Mouse (Mus musculus) lung, adult 18-20 months (tissue): ENCODE measurements around the gene Olfr1396.
"Not testable (repeated sequence)": the region's sequence is repeated elsewhere in the genome, so short reads cannot be mapped to it uniquely, and the experiment has no call there.

Source experiments
- DNase-seq, 2 experiments: peaks; one replicate each; pipeline ENCODE4 v3.0.0; 2022; ENCODE audit warnings: mixed read lengths in 2 of 2

Gene Olfr1396

DNA sequence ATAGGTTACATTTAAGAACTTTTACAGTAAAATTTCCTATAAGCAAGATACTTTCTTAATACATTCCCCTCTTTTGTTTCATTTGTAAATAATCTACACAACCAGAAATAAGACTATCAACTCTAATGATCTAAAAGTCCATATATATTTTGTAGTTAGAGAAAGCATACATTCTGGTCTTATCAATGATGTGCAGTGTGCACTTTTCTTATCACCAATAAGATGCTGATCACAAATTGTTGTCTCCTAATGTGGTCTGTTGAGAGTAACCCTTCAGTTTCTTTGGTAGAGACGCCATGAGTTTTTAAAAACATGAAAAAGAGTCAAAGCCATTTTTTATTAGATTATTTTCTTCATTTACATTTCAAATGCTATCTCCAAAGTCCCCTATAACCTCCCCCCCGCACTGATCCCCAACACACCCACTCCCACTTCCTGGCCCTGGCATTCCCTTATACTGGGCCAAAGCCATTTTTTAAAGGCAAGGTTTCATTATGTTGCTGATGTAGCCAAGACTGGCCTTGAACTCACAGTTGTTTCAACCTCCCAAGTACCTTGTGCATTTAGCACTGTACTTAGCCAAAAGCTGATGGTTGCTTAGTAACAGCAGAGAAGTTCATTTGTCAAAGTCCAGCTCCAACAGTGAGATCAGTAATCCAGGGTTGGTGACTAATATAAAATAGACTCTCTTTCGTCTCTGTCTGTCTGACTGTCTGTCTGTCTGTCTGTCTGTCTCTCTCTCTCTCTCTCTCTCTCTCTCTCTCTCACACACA lies 24.8 kb downstream of the Olfr1396 start:
- no peak for DNase-seq

DNA sequence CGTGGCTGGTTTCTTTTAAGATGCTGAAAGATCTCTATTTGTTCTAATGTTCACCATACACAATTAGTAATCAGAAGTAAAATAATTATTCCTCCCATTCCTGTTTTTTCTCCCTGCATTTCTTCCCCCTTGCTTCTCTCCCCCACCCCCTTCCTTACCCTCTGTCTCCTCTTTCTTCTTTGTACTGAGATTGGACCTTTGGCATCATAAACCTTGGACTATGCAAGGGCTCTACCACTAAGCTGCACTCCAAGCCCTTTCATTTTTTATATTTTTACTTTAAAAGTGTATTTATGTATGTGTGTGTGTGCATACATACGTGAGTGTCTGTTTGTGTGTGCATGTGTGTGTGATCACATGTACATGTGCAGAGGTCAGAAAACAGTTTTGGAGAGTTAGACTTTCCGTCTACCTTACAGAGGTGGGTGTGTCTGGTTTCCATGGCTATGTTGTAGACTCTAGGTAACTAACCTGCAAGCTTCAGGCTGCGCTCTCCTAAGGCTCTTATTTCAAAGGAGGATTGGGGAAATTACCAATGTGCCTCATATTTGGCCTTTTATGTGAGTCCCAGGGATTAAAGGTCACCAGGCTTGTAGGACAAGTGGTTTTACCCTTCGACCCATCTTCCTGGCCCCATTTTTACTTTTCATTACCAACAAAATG lies 25.6 kb downstream of the Olfr1396 start:
- no peak for DNase-seq

DNA sequence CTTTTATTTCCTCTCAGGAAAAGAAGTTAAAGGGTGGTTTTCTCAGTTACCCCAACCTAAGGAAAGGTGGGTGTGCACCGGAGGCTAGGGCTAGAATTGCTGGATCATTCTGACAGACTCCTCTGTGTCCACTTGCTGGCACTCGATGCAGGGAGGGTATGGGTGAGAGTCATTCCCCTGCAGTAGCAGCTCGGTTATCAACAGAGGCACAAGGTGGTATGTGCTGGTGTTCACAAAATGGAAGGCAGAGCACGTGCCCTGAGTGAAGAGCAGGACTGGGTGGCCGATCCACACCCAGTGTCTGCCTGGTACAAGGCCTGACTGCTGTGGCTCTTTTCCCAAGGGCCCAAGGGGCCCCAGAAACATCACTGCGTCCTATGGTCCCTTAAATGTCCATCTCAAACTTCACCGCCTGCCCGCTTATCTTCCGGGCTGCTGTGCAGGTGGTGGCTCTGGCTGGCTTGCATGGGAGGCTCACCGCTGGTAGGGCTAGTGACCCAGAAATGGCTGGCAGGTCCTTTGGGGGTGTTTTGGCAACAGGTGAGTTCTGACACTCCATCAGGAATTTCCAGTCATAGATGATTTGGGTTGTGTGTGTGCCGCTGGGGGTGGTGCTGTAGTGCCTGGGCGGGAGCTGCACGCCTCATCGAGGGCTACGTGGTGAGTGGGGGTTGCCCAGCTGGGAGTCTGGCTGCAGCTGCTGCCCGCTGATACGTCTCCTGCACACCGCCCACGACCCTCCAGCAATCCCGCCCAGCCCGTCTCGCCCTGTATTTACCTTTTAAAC lies 26.7 kb downstream of the Olfr1396 start:
- DNase-seq, result peak; percentile 63 to 66

DNA sequence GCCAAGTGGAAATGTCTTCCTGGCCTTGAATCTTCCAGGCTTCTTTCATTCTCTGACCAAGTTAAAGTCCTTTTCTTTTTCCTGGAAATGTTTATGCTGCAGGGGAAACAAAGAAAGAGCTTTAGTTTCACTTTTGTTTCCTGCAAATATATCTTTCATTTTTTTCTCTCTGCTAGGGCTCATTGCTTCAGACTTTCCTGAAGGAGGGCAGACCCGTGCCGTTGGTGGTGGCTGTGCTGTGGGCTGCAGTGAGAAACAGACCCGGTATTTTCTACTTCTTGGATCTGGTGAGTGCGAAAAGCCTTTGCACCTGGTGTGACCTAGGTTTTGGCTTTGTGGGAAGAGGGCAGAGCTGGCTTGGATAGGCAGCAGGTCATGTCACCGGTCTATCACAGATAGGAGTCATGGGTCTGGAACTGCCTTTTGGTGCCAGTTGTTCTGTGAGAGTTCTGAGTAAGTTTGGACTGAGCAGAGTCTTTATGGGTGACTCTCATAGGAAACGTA lies 27.8 kb downstream of the Olfr1396 start:
- peak in 1 of 2 experiments; percentile 15 for DNase-seq

- DNase-seq, result peak in 1 of 2 experiments; percentile 40
Observed at GRCm38 (mm10) chr11:49084875-49085274, 29.8 kb downstream of the Olfr1396 start.

DNA sequence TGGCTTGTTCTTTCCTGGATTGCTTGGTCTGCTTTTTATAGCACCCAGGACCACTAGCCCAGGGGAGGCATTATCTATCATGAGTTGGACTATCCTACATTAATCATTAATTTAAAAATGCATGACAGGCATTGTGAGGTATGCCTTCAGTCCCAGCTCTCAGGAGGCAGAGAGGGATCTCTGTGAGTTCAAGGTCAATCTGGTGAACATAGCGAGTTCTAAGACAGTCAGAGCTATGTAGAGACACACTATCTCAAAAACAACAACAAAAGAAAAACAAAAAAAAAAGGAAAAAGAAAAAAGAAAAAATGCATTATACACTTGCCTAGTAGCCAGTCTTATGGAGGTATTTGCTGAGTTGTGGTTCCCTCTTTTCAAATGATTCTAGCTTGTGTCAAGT lies 30.3 kb downstream of the Olfr1396 start:
- no peak for DNase-seq

DNA sequence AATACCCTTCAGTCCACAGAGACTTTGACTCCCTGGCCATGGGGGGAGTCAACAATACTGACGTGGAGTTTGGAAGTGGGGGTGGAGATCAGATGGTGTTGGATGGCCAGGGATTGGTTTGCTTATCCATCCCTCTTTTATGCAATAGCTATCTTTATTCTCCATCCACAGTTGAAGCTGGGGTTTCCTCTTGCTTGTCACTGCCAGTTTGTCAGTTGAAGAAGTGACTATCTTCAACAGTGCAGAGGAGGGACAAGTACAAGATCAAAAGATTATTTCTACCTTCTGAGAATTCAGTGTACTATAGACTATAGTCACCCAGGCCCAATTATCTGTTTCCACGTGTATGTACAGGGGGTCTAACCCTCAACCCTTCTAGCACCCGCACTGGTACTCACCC lies 30.9 kb downstream of the Olfr1396 start:
- no peak for DNase-seq

DNA sequence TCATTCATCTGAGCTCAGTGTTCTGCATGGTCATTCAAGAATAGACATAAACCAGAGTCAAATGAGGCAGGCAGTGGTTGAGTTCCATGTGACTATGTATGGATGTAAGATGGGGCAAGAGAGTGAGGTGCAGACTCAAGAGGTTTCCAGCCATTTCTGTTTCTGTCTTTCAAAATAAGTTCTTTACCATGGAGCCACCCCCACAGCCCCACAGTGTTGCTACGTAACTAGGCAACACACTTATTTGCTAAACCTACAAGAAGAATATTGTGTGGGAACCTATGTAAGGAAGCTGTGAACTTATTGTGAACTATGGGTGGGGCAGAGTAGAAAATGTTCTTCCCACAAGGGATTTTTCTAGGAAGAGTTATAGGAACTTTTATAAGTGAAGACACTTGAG lies 31.5 kb downstream of the Olfr1396 start:
- DNase-seq, result peak; percentile 20 to 51

GRCm38 (mm10) chr11:49081886-49082285 lies 32.8 kb downstream of the Olfr1396 start:
- no peak for DNase-seq

- DNase-seq, result no peak
Observed at GRCm38 (mm10) chr11:49081356-49081755, 33.3 kb downstream of the Olfr1396 start.

- no peak for DNase-seq
Observed at GRCm38 (mm10) chr11:49080636-49081035, 34.0 kb downstream of the Olfr1396 start.

DNA sequence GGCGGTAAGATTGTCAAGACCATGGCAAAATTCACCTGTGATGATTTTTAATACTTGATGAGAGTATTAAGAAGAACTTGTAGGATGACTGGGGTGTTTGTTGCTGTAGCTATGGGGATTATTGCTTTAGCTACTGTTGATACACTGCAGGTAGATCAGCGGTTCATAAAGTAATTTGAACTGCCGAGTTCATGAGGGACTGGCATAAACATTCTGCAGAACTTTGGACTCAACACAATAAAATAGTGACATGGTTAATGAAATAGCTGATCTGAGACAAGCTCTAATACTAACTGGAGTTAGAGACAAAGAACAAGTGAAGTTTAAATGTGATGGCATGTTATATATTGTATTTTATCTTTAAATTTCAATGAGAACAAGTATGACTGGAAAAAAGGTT lies 36.0 kb downstream of the Olfr1396 start:
- no peak for DNase-seq

DNA sequence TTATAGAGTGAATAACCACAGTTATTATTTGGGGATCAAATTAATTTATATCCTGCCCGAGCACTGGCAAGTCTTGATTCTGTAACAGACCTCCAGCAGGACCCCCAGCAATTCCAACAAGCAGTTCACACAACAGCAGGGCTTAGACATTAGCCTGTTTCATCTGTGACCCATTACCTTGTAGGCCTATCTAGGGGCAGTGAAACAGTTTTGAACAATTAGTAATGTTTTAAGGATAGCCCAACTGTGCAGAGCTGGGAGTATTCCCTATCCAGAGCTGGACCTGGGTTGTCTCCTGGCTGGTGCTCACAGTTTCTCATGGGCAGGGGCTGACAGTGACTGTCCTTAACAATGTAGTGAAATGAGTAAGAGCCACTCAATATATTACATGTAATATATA lies 37.7 kb downstream of the Olfr1396 start:
- no peak for DNase-seq

GRCm38 (mm10) chr11:49076001-49076757 lies 38.5 kb downstream of the Olfr1396 start, which contains the start of gene Ifi47:
Gene Ifi47 (plus strand): TSS chr11:49076587.
- peak; percentile 20 to 29 for DNase-seq

DNA sequence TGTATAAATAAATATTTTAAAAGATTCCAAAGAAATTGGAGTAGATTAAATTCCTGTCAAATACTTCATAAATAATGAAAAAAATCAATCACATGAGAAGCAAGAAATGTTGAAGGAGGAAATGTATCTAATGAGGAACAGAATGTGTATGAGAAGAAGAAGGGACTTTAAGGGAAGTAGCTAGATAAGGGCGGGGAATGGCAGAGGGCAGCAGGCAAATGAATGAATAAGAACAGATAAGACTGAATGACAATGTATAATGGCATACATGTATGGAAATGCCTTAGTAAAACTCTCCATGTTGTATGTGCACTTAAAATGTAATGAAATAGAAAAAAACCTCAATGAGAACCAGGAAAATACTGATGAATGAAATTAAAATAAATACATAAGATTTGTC lies 46.3 kb downstream of the Olfr1396 start:
- no peak for DNase-seq

GRCm38 (mm10) chr11:49063713-49064469 lies 50.8 kb downstream of the Olfr1396 start, which contains the start of gene Tgtp2:
Gene Tgtp2 (minus strand): TSS chr11:49064206.
- peak in 1 of 2 experiments; percentile 29 for DNase-seq

GRCm38 (mm10) chr11:49061865-49062264 lies 52.8 kb downstream of the Olfr1396 start:
- DNase-seq, result not testable (repeated sequence)

- DNase-seq, result not testable (repeated sequence)
Observed at GRCm38 (mm10) chr11:49060061-49060460, 54.6 kb downstream of the Olfr1396 start.
